Mouse (Mus musculus): Measurements from ENCODE around the gene Rnf126.
"Not testable (repeated sequence)": the region's sequence is repeated elsewhere in the genome, so short reads cannot be mapped to it uniquely, and the experiment has no call there.

The Rnf126 gene

DNA sequence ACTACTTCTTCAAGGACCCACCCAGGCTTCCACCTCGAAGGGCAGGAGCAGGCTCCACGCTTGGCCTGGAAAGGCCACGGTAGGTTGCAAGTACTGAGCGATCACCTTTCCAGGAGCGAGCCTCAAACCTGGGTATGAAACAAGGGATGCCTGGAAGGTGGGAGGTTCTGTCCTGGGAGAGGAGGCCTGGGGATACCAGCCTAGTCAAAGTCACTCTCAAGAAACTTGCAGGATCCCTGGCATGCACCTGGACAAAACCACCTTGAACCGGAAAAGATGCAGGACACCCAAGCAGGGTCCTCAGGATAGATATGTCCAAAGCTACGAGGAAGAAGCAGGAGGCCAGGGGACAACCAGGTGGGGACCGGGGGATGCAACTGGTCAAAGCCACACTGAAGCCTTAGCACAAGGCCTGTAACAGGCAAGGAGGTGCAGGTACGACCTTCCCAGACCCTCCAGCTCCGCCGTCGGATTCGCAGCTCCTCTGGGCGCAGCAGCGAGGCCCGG is 698 bp downstream of the Rnf126 start:
- DNase-seq (ENCODE audit: low spot score in 2 of 2) = no peak

GRCm38 (mm10) chr10:79765228-79765745 is 1.5 kb downstream of the Rnf126 start:
- DNase-seq (ENCODE audit: low spot score in 2 of 2) = no peak

GRCm38 (mm10) chr10:79764234-79764633 is 2.5 kb downstream of the Rnf126 start:
- peak; percentile 25 to 48 for DNase-seq (ENCODE audit: low spot score in 2 of 2)

- no peak for DNase-seq (ENCODE audit: low spot score in 2 of 2)
These were observed 3.9 kb downstream of the Rnf126 start for GRCm38 (mm10) chr10:79762875-79763274.

- no peak for DNase-seq (ENCODE audit: low spot score in 2 of 2)
These were observed 6.1 kb downstream of the Rnf126 start for GRCm38 (mm10) chr10:79760603-79761143.

DNA sequence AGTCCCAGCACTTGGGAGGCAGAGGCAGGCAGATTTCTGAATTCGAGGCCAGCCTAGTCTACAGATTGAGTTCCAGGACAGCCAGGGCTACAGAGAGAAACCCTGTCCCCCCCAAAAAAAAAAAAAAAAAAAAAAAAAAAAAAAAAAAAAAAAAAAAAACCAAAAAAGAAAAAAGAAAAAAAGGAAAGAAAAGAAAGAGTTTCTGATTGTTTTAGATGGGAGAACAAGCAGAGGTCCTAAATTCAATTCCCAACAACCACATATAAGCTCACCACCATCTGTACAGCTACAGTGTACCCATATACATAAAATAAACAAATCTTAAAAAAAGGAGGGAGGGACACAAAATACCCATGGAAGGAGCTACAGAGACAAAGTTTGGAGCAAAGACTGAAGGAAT is 7.1 kb downstream of the Rnf126 start:
- DNase-seq (ENCODE audit: low spot score in 2 of 2) = not testable (repeated sequence)

GRCm38 (mm10) chr10:79756660-79757059 is 10.1 kb downstream of the Rnf126 start:
- DNase-seq (ENCODE audit: low spot score in 2 of 2) = no peak

GRCm38 (mm10) chr10:79755854-79756253 is 10.9 kb downstream of the Rnf126 start:
- no peak for DNase-seq (ENCODE audit: low spot score in 2 of 2)

- DNase-seq (ENCODE audit: low spot score in 2 of 2) = peak; percentile 22 to 56
These were observed 11.8 kb downstream of the Rnf126 start, which contains the start of gene Fgf22 for GRCm38 (mm10) chr10:79754856-79755516. Fgf22 (plus strand) TSS chr10:79755076.

GRCm38 (mm10) chr10:79748496-79748895 is 18.3 kb downstream of the Rnf126 start:
- no peak for DNase-seq (ENCODE audit: low spot score in 2 of 2)

DNA sequence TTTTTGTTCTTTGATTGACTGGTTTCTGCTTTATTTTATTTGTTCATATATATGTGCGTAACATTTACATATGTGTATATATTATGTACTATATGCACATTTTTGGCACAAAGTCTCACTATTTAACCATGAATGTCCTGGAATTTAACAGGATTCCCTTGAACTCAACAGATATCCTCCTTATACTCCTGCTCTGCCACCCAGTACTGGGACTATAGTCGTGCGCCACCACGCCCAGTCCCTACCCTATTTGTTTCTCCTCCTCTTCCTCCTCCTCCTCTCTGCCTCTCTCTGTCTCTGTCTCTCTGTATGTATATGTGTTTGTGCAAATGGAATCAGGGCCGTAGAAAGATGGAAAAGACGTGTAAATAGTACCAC is 20.0 kb downstream of the Rnf126 start:
- DNase-seq (ENCODE audit: low spot score in 2 of 2) = no peak

GRCm38 (mm10) chr10:79745898-79746773 is 20.6 kb downstream of the Rnf126 start, which contains the start of gene Polrmt:
Polrmt (minus strand) TSS chr10:79746581.
- peak; percentile 84 to 95 for DNase-seq (ENCODE audit: low spot score in 2 of 2)

- DNase-seq (ENCODE audit: low spot score in 2 of 2) = no peak
These were observed 21.3 kb downstream of the Rnf126 start for GRCm38 (mm10) chr10:79745411-79745810.

DNA sequence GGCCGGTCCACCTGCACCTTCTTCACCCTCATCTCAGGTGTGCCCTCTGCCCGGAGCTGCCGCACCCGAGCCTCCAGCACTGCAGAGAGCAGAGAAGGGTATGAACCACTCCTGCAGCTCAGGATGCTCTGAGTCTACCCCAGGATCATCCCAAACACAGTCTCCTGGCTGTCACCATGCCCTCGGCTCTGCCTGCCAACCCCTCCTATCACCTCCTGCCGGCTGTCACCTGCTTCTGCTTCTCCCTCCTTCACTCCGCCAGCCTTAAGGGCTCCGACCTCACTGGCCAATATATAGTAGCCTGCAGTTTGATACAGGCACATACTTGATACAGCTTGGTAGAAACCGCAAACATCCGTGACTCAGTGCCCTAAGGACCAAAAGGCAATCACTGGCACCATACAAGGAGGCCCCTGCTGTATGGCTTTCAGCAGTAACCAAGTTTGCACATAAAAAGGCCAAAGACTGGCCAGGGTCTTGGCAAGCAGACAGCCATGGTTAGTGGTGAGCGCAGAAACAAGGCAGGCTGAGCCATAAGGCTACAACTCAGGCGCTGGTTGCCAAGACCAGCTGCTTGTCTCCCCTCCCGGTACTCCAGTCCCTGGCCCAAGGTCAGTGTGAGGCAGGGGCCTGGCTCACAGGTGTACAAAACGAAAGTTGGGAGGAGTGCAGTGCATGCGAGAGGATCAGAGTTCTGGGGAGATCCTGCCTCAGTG is 22.9 kb downstream of the Rnf126 start:
- no peak for DNase-seq (ENCODE audit: low spot score in 2 of 2)

DNA sequence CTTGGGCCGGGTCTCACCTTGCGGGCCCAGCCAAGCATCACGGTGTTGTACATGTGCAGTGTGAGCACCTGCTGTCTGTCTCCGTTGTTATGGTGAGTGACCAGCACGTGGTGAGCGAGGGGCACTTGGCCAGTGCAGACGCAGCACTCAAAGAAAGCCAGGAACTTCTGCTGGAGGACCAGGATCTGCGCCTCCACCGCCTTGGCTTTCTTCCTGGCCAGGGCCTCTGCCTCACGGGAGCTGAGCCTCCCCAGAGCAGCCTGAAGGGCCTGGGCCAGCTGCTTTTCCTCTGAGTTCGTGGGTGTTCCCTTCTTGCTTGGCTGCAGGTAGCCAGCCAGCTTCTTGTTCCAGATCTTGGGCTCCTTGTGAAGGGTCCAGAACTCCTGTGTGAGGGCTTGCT is 23.6 kb downstream of the Rnf126 start:
- no peak for DNase-seq (ENCODE audit: low spot score in 2 of 2)

GRCm38 (mm10) chr10:79740863-79741262 is 25.9 kb downstream of the Rnf126 start:
- DNase-seq (ENCODE audit: low spot score in 2 of 2) = no peak

DNA sequence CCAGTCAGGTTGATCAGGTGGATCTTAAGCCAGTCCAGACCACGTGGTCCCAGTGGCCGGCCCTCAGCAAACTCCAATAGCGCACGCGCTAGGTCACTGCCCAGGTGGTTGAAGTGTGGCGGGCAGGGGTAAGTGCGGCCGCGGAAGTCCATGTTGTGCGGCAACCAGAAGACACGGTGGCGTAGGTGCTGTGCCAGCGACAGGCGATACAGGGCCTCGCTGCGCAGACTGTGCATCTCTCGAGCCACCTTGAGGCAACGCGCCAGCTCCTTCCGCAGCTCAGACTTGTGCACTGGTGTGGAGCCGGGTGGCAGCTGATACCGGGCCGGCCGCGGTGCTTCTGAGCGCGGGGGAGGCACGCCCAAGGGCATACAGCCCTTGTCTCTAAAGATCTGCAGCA is 27.5 kb downstream of the Rnf126 start:
- DNase-seq (ENCODE audit: low spot score in 2 of 2) = no peak

GRCm38 (mm10) chr10:79738259-79738658 is 28.5 kb downstream of the Rnf126 start:
- DNase-seq (ENCODE audit: low spot score in 2 of 2) = no peak

GRCm38 (mm10) chr10:79736706-79737105 is 30.0 kb downstream of the Rnf126 start:
- DNase-seq (ENCODE audit: low spot score in 2 of 2) = no peak

GRCm38 (mm10) chr10:79735361-79735760 is 31.4 kb downstream of the Rnf126 start:
- DNase-seq (ENCODE audit: low spot score in 2 of 2) = no peak

GRCm38 (mm10) chr10:79733847-79734246 is 32.9 kb downstream of the Rnf126 start:
- no peak for DNase-seq (ENCODE audit: low spot score in 2 of 2)

GRCm38 (mm10) chr10:79732500-79732899 is 34.3 kb downstream of the Rnf126 start:
- no peak for DNase-seq (ENCODE audit: low spot score in 2 of 2)

Data from urinary bladder, postnatal 36 days (tissue).